Mouse (Mus musculus) C2C12 (cell line): Measurements from ENCODE around the gene Creld1. TPM values are rescaled to one million over a fixed set of nuclear protein-coding genes. Genes with fewer than 3 reads are reported as not detected.

Experiments
- H3K27me3 ChIP-seq: one replicate; pipeline ENCODE4 v1.6.1; 2011; ENCODE audit not compliant: control insufficient read depth, insufficient read depth, insufficient read length
- H3K36me3 ChIP-seq: one replicate; pipeline ENCODE4 v1.6.1; 2011; ENCODE audit not compliant: control insufficient read depth, insufficient read depth
- H3K4me3 ChIP-seq: one replicate; pipeline ENCODE4 v1.5.1; 2011; ENCODE audit warnings: mild to moderate bottlenecking, control low read depth; ENCODE audit not compliant: poor library complexity, insufficient read depth, severe bottlenecking
- H3K79me2 ChIP-seq: one replicate; pipeline ENCODE4 v1.6.1; 2011; ENCODE audit not compliant: control insufficient read depth, insufficient read depth
- H3K79me3 ChIP-seq: one replicate; pipeline ENCODE4 v1.6.1; 2011; ENCODE audit warnings: low read depth, control low read depth
- H3ac ChIP-seq: one replicate; pipeline ENCODE3; 2011; ENCODE audit warnings: low read depth; ENCODE audit not compliant: control insufficient read depth, insufficient read length
- CEBPB ChIP-seq: IDR thresholded peaks from one replicate; pipeline ENCODE4 v1.6.1; 2011; ENCODE audit warnings: low read depth, mild to moderate bottlenecking, control low read depth, moderate library complexity
- CTCF ChIP-seq: IDR thresholded peaks from one replicate; pipeline ENCODE4 v1.5.1; 2011; ENCODE audit not compliant: control insufficient read depth, insufficient read depth, insufficient read length
- FOSL1 ChIP-seq: IDR thresholded peaks from one replicate; pipeline ENCODE4 v1.8.0; 2011; ENCODE audit warnings: mild to moderate bottlenecking, low read length; ENCODE audit not compliant: poor library complexity, insufficient read depth, severe bottlenecking
- MAX ChIP-seq: IDR thresholded peaks from one replicate; pipeline ENCODE4 v1.6.1; 2011; ENCODE audit warnings: mild to moderate bottlenecking, control low read depth
- MYOD1 ChIP-seq: IDR thresholded peaks from one replicate; pipeline ENCODE4 v1.6.1; 2011; ENCODE audit warnings: low read depth; ENCODE audit not compliant: control insufficient read depth, insufficient read length
- MYOG ChIP-seq: IDR thresholded peaks from one replicate; pipeline ENCODE4 v1.6.1; 2011; ENCODE audit not compliant: control insufficient read depth, insufficient read length; ENCODE audit errors: extremely low read depth
- USF1 ChIP-seq: IDR thresholded peaks from one replicate; pipeline ENCODE4 v1.6.1; 2011; ENCODE audit warnings: low read depth, mild to moderate bottlenecking, control low read depth, moderate library complexity
- polyA plus RNA-seq: library from polyadenylated mRNA; unstranded; fragments of >200 nt; fragmentation: generic; extraction: Trizol; gene quantifications from one replicate; pipeline ENCODE4 v1.2.1, GENCODE M21; 2012; ENCODE audit warnings: missing spikeins

The Creld1 gene
- polyA plus RNA-seq, 1 experiment, result 16.4 TPM

DNA sequence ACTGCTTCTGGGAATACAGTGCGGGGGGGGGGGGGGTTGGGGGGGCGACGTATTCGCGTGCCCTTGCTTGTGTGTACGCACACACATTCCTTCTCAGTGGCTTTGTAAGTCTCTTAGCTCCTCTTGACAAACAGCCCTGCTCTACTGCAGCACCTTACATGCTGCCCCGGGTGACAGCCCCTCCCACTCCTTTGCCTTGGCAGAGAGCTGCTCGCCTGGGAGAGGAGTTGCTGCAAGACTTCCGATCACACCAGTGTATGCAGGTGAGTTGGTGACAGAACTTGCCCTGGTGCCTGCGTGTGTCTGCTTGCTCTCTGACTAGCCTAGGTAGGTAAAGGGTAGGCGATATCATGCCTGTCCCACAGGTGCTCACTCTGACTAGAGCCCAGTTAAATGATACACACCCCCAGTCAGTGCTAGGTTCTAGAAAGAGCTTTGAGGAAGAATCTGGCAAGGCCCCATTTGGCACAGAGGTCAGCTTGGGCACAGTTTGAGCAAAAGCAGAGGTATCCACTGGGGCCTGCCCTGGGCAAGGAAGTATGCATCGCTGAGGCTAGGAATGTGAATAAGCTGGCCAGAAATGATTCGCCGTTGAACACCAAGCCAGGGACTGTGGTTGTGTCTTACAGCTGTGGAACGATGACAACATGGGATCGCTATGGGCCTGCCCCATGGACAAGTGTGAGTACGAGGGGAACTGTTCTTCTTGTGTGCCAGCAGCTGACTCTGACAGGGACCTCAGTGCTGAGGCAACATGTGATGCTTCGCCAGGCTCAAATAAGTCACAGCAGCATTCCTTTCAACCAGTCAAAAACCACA is 2.3 kb upstream of the Creld1 start:
- no peaks in the 10 kb centered on the region for H3K27me3 ChIP-seq
- H3K4me3 ChIP-seq, result no peak overlapping the region
- no peaks in the 10 kb centered on the region for H3K79me3 ChIP-seq
- no peak for TF ChIP-seq MYOG
- peak; percentile 65 for TF ChIP-seq USF1
- TF ChIP-seq MYOD1, result peak; percentile 87
- no peak for TF ChIP-seq MAX
- no peak for TF ChIP-seq CEBPB
- TF ChIP-seq CTCF, result no peak
- TF ChIP-seq FOSL1, result no peak
- H3ac ChIP-seq, result no peak overlapping the region
- no peaks in the 10 kb centered on the region for H3K79me2 ChIP-seq
- H3K36me3 ChIP-seq, result no peaks in the 10 kb centered on the region

DNA sequence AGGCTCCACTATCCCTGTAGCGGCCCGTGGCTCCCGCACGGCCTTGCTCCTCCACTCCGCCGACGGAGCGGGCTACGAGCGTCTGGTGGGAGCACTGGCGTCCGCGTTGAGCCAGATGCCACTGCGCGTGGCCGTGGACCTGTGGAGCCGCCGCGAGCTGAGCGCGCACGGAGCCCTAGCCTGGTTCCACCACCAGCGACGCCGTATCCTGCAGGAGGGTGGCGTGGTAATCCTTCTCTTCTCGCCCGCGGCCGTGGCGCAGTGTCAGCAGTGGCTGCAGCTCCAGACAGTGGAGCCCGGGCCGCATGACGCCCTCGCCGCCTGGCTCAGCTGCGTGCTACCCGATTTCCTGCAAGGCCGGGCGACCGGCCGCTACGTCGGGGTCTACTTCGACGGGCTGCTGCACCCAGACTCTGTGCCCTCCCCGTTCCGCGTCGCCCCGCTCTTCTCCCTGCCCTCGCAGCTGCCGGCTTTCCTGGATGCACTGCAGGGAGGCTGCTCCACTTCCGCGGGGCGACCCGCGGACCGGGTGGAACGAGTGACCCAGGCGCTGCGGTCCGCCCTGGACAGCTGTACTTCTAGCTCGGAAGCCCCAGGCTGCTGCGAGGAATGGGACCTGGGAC is 509 bp upstream of the Creld1 start:
- Histone ChIP-seq H3K36me3 (no peaks in the 10 kb centered on the region), H3K27me3 (no peaks in the 10 kb centered on the region), H3K79me2 (no peaks in the 10 kb centered on the region), H3ac (no peak overlapping the region), H3K4me3 (no peak overlapping the region), H3K79me3 (no peaks in the 10 kb centered on the region)
- TF ChIP-seq MAX (no peak), MYOG (no peak), MYOD1 (no peak), FOSL1 (no peak), CEBPB (no peak), CTCF (no peak), USF1 (no peak)

DNA sequence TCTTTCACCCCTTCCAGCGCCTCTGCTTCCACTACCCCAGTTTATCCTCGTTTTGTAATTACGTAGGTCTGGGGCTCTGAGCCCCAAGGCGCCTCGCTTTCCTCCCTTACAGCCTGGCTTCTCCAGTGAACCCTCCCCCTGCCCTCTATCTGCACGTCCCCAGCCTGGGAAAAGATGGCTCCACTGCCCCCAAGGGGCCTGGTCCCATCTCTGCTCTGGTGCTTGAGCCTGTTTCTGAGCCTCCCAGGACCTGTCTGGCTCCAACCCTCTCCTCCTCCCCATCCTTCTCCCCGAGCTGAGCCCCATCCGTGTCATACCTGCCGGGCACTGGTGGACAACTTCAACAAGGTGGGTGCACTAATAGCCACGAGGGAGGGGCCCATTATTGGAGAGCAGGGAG is 632 bp downstream of the Creld1 start:
- H3K79me3 ChIP-seq, result no peaks in the 10 kb centered on the region
- TF ChIP-seq CTCF (no peak), MYOD1 (no peak), MAX (no peak), CEBPB (no peak), USF1 (no peak), FOSL1 (no peak), MYOG (no peak)
- peaks cover 9% of the 10 kb centered on the region for H3K36me3 ChIP-seq
- peak overlapping the region; percentile 14 for H3K4me3 ChIP-seq
- H3ac ChIP-seq, result peak overlapping the region; percentile 24
- no peaks in the 10 kb centered on the region for H3K79me2 ChIP-seq
- H3K27me3 ChIP-seq, result no peaks in the 10 kb centered on the region

DNA sequence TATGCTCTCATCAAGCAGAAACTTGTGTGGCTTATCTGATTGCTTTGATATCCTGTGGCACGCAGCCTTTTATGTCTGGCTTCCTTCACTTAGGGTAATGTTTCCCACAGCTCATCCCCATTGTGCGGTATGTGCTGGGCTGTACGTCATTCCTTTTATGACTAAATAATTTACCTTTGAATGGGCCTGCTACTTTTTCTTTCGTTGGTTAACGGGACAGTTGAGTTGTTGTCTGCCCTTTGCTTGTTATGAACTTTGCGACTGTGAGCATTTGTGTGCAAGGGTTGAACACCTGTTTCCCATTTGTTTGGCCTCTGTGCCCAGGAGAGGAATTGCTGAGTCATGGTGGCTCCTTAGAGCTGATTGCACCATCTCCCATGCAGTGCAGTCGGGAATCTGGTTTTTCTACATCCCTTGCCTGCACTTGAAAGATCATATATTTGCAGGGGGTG is 4.1 kb downstream of the Creld1 start:
- H3K27me3 ChIP-seq, result no peaks in the 10 kb centered on the region
- no peak overlapping the region for H3ac ChIP-seq
- H3K4me3 ChIP-seq, result no peak overlapping the region
- TF ChIP-seq CEBPB (peak; percentile 95), CTCF (no peak), MYOD1 (peak; percentile 81), MAX (no peak)
- no peaks in the 10 kb centered on the region for H3K79me2 ChIP-seq
- peaks cover 16% of the 10 kb centered on the region for H3K36me3 ChIP-seq
- H3K79me3 ChIP-seq, result no peaks in the 10 kb centered on the region

DNA sequence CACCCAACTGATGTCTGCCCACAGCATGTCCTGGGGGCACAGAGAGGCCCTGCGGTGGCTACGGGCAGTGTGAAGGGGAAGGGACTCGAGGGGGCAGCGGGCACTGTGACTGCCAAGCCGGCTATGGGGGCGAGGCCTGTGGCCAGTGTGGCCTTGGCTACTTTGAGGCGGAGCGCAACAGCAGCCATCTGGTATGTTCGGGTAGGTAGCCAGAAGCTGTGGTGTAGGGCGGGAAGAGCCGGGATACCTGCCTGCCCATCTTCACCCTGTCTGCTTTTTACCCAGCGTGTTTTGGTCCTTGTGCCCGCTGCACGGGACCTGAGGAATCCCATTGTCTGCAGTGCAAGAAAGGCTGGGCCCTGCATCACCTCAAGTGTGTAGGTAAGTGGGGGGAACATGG is 6.3 kb downstream of the Creld1 start:
- Histone ChIP-seq H3K79me2 (no peaks in the 10 kb centered on the region), H3K4me3 (no peak overlapping the region), H3K79me3 (no peaks in the 10 kb centered on the region), H3K27me3 (no peaks in the 10 kb centered on the region), H3ac (no peak overlapping the region), H3K36me3 (peaks cover 16% of the 10 kb centered on the region)
- TF ChIP-seq USF1 (no peak), CEBPB (no peak), FOSL1 (no peak), MYOG (no peak), MAX (no peak), CTCF (no peak), MYOD1 (no peak)

DNA sequence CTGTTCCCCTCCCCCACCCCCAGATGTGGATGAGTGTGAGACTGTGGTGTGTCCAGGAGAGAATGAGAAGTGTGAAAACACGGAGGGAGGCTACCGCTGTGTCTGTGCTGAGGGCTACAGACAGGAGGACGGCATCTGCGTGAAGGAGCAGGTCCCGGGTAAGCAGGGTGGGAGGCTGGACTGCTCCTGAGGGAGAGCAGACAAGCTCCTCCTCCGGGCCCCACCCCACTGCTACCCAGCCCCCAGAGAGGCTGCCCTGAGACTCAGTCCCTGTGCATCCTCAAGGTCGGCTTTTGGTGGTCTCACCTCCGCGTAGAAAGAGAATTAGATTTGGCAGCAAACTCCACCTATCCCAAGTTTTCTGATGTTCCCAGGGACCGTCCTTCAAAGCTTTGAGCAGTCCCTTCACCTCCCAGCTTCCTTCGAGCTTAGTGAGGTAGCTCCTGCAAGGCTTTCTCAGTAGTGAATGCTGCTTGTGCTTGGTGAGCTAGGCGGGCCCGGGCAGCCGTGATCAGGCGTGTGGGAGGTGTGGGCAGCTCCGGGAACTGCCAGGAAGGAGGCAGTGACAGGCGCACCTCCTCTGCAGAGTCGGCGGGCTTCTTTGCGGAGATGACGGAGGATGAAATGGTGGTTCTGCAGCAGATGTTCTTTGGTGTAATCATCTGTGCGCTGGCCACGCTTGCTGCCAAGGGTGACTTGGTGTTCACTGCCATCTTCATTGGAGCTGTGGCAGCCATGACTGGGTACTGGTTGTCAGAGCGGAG is 9.2 kb downstream of the Creld1 start:
- H3K79me3 ChIP-seq, result no peaks in the 10 kb centered on the region
- no peak overlapping the region for H3K4me3 ChIP-seq
- peaks cover 16% of the 10 kb centered on the region for H3K36me3 ChIP-seq
- no peaks in the 10 kb centered on the region for H3K27me3 ChIP-seq
- no peak overlapping the region for H3ac ChIP-seq
- no peaks in the 10 kb centered on the region for H3K79me2 ChIP-seq
- TF ChIP-seq MYOG (no peak), MYOD1 (no peak), USF1 (no peak), FOSL1 (no peak), CTCF (no peak), CEBPB (no peak), MAX (no peak)
